Mouse (Mus musculus) hindbrain, embryonic 13.5 days (tissue): ENCODE measurements around the gene N4bp1. TPM values are rescaled to one million over a fixed set of nuclear protein-coding genes. Genes with fewer than 3 reads are reported as not detected.

Experiments used
- ATAC-seq: fragments of 200-750 bp; cut with Nextera tagmentation; 2 replicates; pipeline ENCODE4 v1.8.0; 2017; ENCODE audit warnings: moderate TSS enrichment; ENCODE audit not compliant: low FRiP score
- H3K27ac ChIP-seq: fragments of 300-500 bp; sonication (generic); 2 replicates; pipeline ENCODE4 v1.5.1; 2015; ENCODE audit warnings: inconsistent platforms, mild to moderate bottlenecking, moderate library complexity
- H3K27me3 ChIP-seq: fragments of 300-500 bp; sonication (generic); 2 replicates; pipeline ENCODE4 v1.6.1; 2015; ENCODE audit warnings: mild to moderate bottlenecking, inconsistent platforms
- H3K36me3 ChIP-seq: fragments of 300-500 bp; sonication (generic); 2 replicates; pipeline ENCODE4 v1.6.1; 2015; ENCODE audit warnings: mild to moderate bottlenecking, inconsistent platforms
- H3K4me1 ChIP-seq: fragments of 300-500 bp; sonication (generic); replicated peaks from 2 replicates; pipeline ENCODE4 v1.6.1; 2015; ENCODE audit warnings: inconsistent platforms
- H3K4me2 ChIP-seq: fragments of 300-500 bp; sonication (generic); 2 replicates; pipeline ENCODE4 v1.6.1; 2015; ENCODE audit warnings: inconsistent platforms, mild to moderate bottlenecking, moderate library complexity
- H3K4me3 ChIP-seq: fragments of 300-500 bp; sonication (generic); 2 replicates; pipeline ENCODE4 v1.5.1; 2015; ENCODE audit warnings: mild to moderate bottlenecking, inconsistent platforms
- H3K9ac ChIP-seq: fragments of 300-500 bp; sonication (generic); 2 replicates; pipeline ENCODE4 v1.6.1; 2015; ENCODE audit warnings: mild to moderate bottlenecking, inconsistent platforms
- H3K9me3 ChIP-seq: fragments of 300-500 bp; sonication (generic); 2 replicates; pipeline ENCODE4 v1.6.1; 2016; ENCODE audit warnings: inconsistent platforms
- WGBS: fragments of 180-500 bp; shearing (Covaris S2); methylation state at CpG from one replicate; pipeline ENCODE4 v1.1.7; 2015; 5-methylcytosine and 5-hydroxymethylcytosine counted together
- polyA plus RNA-seq: library from polyadenylated mRNA; unstranded; fragments of >200 nt; fragmentation: Nextera tagmentation; extraction: Ambion mirVana; gene quantifications from 2 replicates; pipeline ENCODE4 v1.2.1, GENCODE M21; 2015

Gene N4bp1
- polyA plus RNA-seq, 1 experiment from 2014 or later: 10.0 TPM

DNA sequence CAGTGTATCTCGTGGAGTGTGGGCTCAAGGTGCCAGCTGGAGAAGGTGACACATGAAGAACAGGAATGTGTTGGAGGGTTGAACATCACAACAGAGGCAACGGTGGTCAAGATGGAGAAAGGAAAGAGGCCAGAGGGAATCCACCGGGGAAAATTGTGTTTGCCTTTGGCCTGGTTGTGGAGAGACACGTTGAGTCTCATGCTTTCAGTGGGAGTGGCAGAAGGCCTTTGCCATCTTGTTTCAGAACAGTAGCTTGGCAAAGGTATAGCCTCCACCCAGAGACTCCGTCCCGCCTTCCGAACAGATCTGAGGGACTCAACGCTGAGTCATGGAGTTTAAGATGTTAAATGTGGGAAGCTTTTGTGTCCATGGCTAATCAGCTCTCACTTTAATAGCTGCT, 119.4 kb downstream of the N4bp1 start:
- no peak for ATAC-seq
- Histone ChIP-seq H3K9me3 (no peaks in the 10 kb centered on the region), H3K4me1 (no peaks in the 10 kb centered on the region), H3K4me3 (no peak overlapping the region), H3K9ac (no peak overlapping the region), H3K36me3 (no peaks in the 10 kb centered on the region), H3K4me2 (no peak overlapping the region), H3K27ac (no peak overlapping the region), H3K27me3 (no peaks in the 10 kb centered on the region)
- 95% methylated on average over 8 of the region's 8 CpGs for WGBS

DNA sequence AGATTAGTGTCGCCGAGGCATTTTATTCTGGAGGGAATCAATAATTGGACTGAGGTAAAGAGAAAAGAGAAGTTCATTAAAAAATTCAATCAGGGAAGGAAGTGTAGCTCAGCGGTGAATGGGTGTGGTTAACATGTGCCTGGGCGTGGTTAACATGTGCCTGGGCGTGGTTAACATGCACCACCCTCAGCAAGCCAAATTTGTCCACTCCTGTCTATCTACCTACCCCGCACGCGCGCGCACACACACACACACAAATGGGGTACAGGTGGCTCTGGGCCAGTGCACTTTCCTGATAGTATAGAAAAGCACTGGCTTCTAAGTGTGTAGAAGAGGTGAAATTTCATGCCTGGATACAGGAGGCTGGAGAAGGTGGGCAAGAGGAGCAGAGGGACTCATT, 119.9 kb downstream of the N4bp1 start:
- no peak for ATAC-seq
- H3K4me3 ChIP-seq: no peak overlapping the region
- no peaks in the 10 kb centered on the region for H3K36me3 ChIP-seq
- no peaks in the 10 kb centered on the region for H3K27me3 ChIP-seq
- H3K4me2 ChIP-seq: no peak overlapping the region
- no peaks in the 10 kb centered on the region for H3K9me3 ChIP-seq
- no peak overlapping the region for H3K27ac ChIP-seq
- WGBS: 89% methylated on average over 10 of the region's 10 CpGs
- H3K9ac ChIP-seq: no peak overlapping the region
- H3K4me1 ChIP-seq: no peaks in the 10 kb centered on the region

DNA sequence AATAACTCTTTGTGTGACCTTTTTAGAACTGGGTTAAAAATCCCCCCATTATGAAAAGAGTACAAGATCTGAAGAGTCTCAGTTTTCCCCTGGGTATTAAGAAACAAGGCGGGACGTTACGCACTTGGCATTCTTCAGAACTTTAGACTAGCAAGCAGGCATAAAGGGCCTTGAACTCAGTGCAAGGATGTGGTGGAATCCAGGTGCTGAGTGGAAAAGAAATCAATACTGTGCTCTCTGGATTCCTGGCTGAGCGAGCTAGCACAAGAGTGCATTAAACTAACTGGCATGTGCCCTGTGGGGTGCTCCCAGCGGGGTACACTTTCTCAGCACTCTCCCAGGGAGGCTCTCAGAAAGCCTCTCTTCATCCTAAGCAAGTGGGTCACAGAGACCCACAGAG, 122.3 kb downstream of the N4bp1 start:
- H3K36me3 ChIP-seq: no peaks in the 10 kb centered on the region
- no peaks in the 10 kb centered on the region for H3K4me1 ChIP-seq
- H3K9ac ChIP-seq: no peak overlapping the region
- H3K27ac ChIP-seq: no peak overlapping the region
- ATAC-seq: no peak
- no peak overlapping the region for H3K4me2 ChIP-seq
- 60% methylated on average over 5 of the region's 5 CpGs for WGBS
- H3K27me3 ChIP-seq: no peaks in the 10 kb centered on the region
- no peaks in the 10 kb centered on the region for H3K9me3 ChIP-seq
- H3K4me3 ChIP-seq: no peak overlapping the region

- WGBS: 79% methylated on average over 6 of the region's 6 CpGs
- H3K4me1 ChIP-seq: peaks cover 6% of the 10 kb centered on the region
- 0 out of 2 replicates have a peak, but pooled peaks cover 3% of the 10 kb centered on the region for H3K27me3 ChIP-seq
- H3K4me2 ChIP-seq: no peak overlapping the region
- H3K27ac ChIP-seq: no peak overlapping the region
- ATAC-seq: no peak
- H3K9me3 ChIP-seq: no peaks in the 10 kb centered on the region
- H3K9ac ChIP-seq: no peak overlapping the region
- no peaks in the 10 kb centered on the region for H3K36me3 ChIP-seq
- no peak overlapping the region for H3K4me3 ChIP-seq
These were observed 124.3 kb downstream of the N4bp1 start for GRCm38 (mm10) chr8:86760746-86761145.

GRCm38 (mm10) chr8:86759090-86759491, 126.0 kb downstream of the N4bp1 start:
- H3K27me3 ChIP-seq: 0 out of 2 replicates have a peak, but pooled peaks cover 3% of the 10 kb centered on the region
- H3K4me3 ChIP-seq: no peak overlapping the region
- H3K4me1 ChIP-seq: peaks cover 6% of the 10 kb centered on the region
- H3K9me3 ChIP-seq: no peaks in the 10 kb centered on the region
- H3K27ac ChIP-seq: no peak overlapping the region
- H3K9ac ChIP-seq: no peak overlapping the region
- 64% methylated on average over 4 of the region's 4 CpGs for WGBS
- no peak for ATAC-seq
- H3K4me2 ChIP-seq: no peak overlapping the region
- no peaks in the 10 kb centered on the region for H3K36me3 ChIP-seq

DNA sequence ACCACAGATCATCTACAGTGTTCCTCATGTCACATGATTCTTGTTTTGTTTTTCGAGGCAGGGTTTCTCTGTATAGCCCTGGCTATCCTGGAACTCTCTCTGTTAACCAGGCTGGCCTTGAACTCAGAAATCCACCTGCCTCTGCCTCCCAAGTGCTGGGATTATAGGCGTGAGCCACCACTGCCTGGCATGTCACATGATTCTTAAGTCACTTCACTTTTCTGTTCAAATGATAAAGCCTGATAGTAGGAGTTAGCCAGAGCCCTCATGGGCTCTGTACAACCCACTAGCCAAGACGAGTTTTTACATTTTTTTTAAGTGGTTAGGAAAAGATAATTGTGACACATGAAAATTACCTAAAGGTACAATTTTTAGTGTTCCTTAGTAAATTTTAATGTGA, 126.4 kb downstream of the N4bp1 start:
- 81% methylated on average over 3 of the region's 3 CpGs for WGBS
- Histone ChIP-seq H3K36me3 (no peaks in the 10 kb centered on the region), H3K4me3 (no peak overlapping the region), H3K9ac (no peak overlapping the region), H3K27me3 (0 out of 2 replicates have a peak, but pooled peaks cover 3% of the 10 kb centered on the region), H3K4me1 (peaks cover 6% of the 10 kb centered on the region), H3K27ac (no peak overlapping the region), H3K4me2 (no peak overlapping the region), H3K9me3 (no peaks in the 10 kb centered on the region)
- ATAC-seq: no peak

Other genes with a start within 250 kb of the N4bp1 start
- gene Gm10638, start 139.6 kb downstream of the N4bp1 start, polyA plus RNA-seq: 7.5 and 7.8 TPM in 2 replicates
- 85.7 and 88.6 TPM in 2 replicates for gene Siah1a, start 139.3 kb downstream of the N4bp1 start, polyA plus RNA-seq